Mouse (Mus musculus): Measurements from ENCODE around the gene Camk2n1. TPM values are rescaled to one million over a fixed set of nuclear protein-coding genes. Genes with fewer than 3 reads are reported as not detected.

Gene Camk2n1
- total RNA-seq, 2 experiments from 2014 or later: 32.9 to 36.4 TPM

- DNase-seq (ENCODE audit: low spot score in 2 of 2): peak; percentile 79 to 84
Observed at GRCm38 (mm10) chr4:138447387-138447786, 6.7 kb upstream of the Camk2n1 start.

GRCm38 (mm10) chr4:138447827-138448602, 6.1 kb upstream of the Camk2n1 start:
- no peak for DNase-seq (ENCODE audit: low spot score in 2 of 2)

- no peak for DNase-seq (ENCODE audit: low spot score in 2 of 2)
Observed at GRCm38 (mm10) chr4:138448872-138449615, 5.1 kb upstream of the Camk2n1 start.

- no peak for DNase-seq (ENCODE audit: low spot score in 2 of 2)
Observed at GRCm38 (mm10) chr4:138449636-138450314, 4.3 kb upstream of the Camk2n1 start.

- no peak for DNase-seq (ENCODE audit: low spot score in 2 of 2)
Observed at GRCm38 (mm10) chr4:138452306-138453096, 1.6 kb upstream of the Camk2n1 start.

GRCm38 (mm10) chr4:138453097-138453752, 889 bp upstream of the Camk2n1 start:
- no peak for DNase-seq (ENCODE audit: low spot score in 2 of 2)

DNA sequence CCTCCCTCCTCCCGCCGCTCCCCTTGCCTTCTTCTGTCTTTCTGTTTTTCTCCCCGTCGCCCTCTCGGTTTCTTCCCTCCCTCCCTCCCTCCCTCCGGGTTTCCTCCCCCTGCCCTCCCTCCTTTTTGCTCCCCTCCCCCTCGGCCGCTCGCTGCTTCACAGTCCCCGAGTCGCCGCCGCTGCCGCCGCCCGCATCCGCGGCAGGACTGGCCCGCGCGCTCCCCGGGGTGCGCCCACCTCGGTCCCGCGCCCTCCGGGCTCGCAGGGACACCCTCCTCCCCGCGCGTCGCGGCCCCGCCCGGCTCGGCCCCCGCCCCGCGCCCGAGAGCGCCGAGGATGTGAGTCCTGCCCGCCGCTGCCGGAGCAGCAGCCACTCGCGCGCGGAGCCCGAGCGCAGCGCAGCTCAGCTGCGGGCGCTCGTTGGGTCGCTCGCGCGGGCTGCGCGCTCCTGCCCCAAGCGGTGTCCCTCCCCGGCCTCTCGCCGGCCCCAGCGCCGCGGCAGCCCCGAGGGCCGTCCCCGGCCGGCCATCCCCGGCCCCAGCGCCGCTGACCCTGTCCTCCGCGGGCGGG, 542 bp downstream of the Camk2n1 start:
- DNase-seq (ENCODE audit: low spot score in 2 of 2): peak in 1 of 2 experiments; percentile 46

GRCm38 (mm10) chr4:138455141-138455955, 1.2 kb downstream of the Camk2n1 start:
- DNase-seq (ENCODE audit: low spot score in 2 of 2): no peak

- no peak for DNase-seq (ENCODE audit: low spot score in 2 of 2)
Observed at GRCm38 (mm10) chr4:138455956-138456341, 1.8 kb downstream of the Camk2n1 start.

- DNase-seq (ENCODE audit: low spot score in 2 of 2): no peak
Observed at GRCm38 (mm10) chr4:138456536-138456935, 2.4 kb downstream of the Camk2n1 start.

DNA sequence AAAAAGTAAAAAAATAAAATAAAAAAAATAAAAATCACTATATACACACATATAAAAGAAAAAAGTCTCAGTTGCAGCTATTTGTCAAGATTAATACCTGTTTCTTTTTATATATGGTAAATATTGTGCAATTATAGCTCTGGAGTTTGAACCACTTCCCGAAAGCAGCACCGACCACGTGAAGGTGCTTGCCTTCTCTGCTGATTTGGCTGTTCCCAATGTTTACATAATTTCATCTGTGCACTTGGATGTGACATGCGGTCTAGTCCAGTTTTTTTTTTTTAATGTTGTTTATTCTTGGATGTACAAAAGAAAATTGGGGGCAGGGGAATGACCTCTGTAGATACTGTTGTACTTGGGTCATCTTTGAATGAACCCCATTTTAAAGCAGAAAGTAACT, 3.0 kb downstream of the Camk2n1 start:
- DNase-seq (ENCODE audit: low spot score in 2 of 2): no peak

- DNase-seq (ENCODE audit: low spot score in 2 of 2): no peak
Observed at GRCm38 (mm10) chr4:138458171-138458570, 4.1 kb downstream of the Camk2n1 start.

- DNase-seq (ENCODE audit: low spot score in 2 of 2): no peak
Observed at GRCm38 (mm10) chr4:138458735-138459440, 4.8 kb downstream of the Camk2n1 start.

DNA sequence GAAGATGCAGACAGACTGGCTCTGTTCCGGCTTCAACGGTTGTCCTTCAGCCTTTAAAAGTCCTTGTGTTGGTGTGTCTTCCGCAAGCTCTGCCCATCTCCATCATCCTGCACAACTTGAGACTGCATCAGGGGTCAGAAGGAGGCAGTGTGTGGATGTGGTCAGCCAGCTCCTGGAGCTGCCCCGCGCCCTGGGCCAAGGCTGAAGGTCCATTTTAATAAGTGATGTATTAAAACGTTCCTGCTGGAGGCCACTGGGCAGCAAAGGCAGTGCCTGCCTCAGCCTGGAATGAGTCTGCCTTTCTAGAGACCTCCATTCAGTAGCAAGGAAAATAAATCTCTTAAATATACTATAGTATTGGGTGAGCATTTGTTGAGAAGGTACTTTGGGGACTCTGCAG, 5.7 kb downstream of the Camk2n1 start:
- DNase-seq (ENCODE audit: low spot score in 2 of 2): no peak

DNA sequence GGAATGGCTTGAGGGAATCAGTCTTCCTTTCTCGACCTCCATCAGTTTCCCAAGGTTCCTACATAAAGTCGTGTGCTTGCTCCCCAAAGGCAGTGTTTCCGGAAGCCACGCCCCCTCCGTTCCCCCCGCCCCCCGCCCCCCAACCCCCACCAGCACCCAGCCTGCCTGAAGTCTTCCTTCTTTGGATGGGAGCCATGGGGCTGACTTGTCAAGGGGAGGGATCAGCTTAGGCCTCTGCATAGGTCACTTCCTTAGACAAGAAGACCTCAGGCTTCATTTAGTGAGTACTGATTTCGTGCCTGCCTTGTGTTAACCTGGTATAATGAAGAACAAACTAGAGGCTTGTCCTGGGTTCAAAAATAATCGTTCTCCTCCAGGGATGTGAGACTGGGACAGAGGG, 6.8 kb downstream of the Camk2n1 start:
- no peak for DNase-seq (ENCODE audit: low spot score in 2 of 2)

DNA sequence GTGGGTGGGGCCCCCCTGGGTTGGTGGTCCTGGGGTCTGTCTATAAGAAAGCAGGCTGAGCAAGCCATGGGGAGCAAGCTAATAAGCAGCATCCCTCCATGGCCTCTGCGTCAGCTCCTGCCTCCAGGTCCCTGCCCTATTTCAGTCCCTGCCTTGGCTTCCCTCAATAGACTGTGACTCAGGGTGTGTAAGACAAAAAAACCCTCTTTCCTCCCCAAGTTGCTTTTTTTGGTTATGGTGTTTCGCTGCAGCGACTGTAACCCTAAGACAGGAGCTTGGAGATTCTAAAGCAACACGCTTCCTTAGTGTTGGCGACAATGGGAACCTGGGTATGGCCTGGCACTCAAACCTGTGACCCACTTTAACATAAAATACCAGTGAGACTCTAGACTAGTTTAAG, 7.4 kb downstream of the Camk2n1 start:
- no peak for DNase-seq (ENCODE audit: low spot score in 2 of 2)

DNA sequence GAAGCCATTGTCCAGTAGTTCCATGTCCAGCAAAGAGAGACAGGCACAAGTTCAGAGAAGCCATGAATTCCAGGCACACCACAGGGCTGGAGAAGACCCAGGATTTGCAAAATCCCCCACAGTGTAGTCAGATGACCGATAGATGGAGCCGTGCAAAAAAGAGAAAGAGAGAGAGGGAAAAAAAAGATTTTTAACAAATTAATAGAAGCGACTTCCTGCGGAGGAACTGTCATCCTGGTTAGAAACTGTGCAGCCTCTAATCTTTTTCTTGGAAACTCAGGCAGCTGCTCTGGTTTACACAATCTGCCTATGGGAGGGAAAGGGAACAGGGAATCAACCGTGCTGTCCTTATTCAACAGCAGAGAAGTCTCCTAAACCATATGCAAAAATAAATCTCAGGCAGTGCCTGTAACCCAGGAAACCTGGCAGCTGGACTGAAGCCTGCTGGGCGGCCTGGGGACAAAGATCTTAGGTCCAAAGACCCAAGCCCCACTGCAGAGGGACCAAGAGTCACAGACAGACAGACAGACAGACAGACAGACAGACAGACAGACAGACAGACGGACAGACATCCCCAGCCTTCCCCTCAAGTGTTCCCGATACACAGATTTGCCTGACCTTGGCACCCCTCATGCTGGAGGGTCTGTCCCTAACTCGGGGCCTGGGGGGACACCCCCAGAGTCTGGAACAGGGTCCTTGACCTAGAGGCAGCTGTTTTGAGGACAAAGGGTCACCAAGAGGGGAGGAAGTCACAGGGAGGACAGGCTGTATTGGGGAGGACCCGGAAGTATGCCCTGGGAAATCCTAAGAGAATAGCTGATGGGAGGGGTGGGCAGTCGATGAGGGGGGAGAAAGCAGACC, 9.1 kb downstream of the Camk2n1 start:
- no peak for DNase-seq (ENCODE audit: low spot score in 2 of 2)

Measured in adrenal gland, postnatal 4 days (tissue).